Mouse (Mus musculus) thymus, adult 2 months (tissue): ENCODE data around the gene Hmg20b.

ENCODE experiments used
- CTCF ChIP-seq: fragments of 200-500 bp; IDR thresholded peaks from 2 replicates; pipeline ENCODE4 v1.5.1; 2012; ENCODE audit warnings: mild to moderate bottlenecking, control low read depth, low read length, moderate library complexity, borderline replicate concordance; ENCODE audit not compliant: control insufficient read depth, poor library complexity, insufficient read depth; ENCODE audit errors: extremely low read depth
- POLR2A ChIP-seq: fragments of 200-500 bp; IDR thresholded peaks from 2 replicates; pipeline ENCODE4 v1.6.1; 2012; ENCODE audit warnings: mild to moderate bottlenecking, low read length, control low read depth, moderate library complexity; ENCODE audit not compliant: control insufficient read depth, poor library complexity, insufficient read depth; ENCODE audit errors: extremely low read depth

GRCm38 (mm10) chr10:81304597-81305238, 45.6 kb downstream of the Hmg20b start:
- TF ChIP-seq POLR2A (no peak), CTCF (peak; percentile 91; the same call in 1 of the 2 replicates)
